Comparison of ENCODE assay signal across 15 mouse cellular contexts in the genomic region with DNA sequence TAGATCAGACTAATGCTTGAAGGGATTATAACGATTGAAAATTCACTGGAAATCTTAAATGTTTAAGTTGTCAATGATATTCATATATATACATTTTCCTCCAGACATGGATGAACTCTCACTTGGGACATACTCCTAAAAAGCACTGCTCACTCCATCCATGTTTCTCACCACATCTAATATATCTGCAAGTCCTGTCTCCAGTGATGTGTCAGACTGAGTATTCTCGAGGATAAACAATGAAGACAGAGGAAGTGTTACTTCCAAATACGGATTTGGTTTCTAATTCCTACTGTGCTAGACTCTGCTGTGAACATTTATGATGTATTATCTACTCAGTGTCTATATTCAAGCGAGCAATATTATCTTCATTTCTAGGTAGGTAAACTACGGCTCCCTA.
"Had no signal": no experiment of that assay in that cellular context is flagged by ENCODE, and none has a peak within 500 bp of the region (broad histone marks: within the 10 kb centered on the region; RNA-seq: fewer than 3 reads in every experiment).

No protein-coding gene starts in this region.

- H3K4me1 ChIP-seq: heart, embryonic 12.5 days; hindbrain, embryonic 10.5 days; hindbrain, embryonic 13.5 days; hindbrain, embryonic 15.5 days; limb, embryonic 13.5 days had no signal

- DNase-seq: gastrocnemius, adult 2 months; gastrocnemius, postnatal 10 days; layer of hippocampus, adult 9-11 months; layer of hippocampus, postnatal 36 days; left cerebral cortex, postnatal 4 days had no signal

- H3K27me3 ChIP-seq: heart, embryonic 12.5 days; hindbrain, embryonic 13.5 days; hindbrain, embryonic 15.5 days; kidney, embryonic 15.5 days; limb, embryonic 13.5 days had no signal

- ATAC-seq: forebrain, embryonic 16.5 days; hindbrain, postnatal 0 days had no signal

- H3K4me3 ChIP-seq: gastrocnemius, adult 2 months; heart, embryonic 10.5 days; heart, embryonic 12.5 days; hindbrain, embryonic 10.5 days; hindbrain, embryonic 13.5 days; hindbrain, embryonic 15.5 days; kidney, embryonic 15.5 days; limb, embryonic 13.5 days had no signal

- H3K27ac ChIP-seq: heart, embryonic 10.5 days; hindbrain, embryonic 10.5 days; hindbrain, embryonic 13.5 days; hindbrain, embryonic 15.5 days; hindbrain, postnatal 0 days; kidney, embryonic 15.5 days; kidney, postnatal 0 days; limb, embryonic 13.5 days had no signal

- H3K36me3 ChIP-seq: heart, embryonic 10.5 days; heart, embryonic 12.5 days; hindbrain, embryonic 10.5 days; hindbrain, embryonic 13.5 days; hindbrain, embryonic 15.5 days; kidney, embryonic 15.5 days; limb, embryonic 13.5 days had no signal

- H3K4me2 ChIP-seq: heart, embryonic 12.5 days; hindbrain, embryonic 13.5 days; hindbrain, embryonic 15.5 days; kidney, embryonic 15.5 days; limb, embryonic 13.5 days had no signal

- H3K9ac ChIP-seq: heart, embryonic 12.5 days; hindbrain, embryonic 13.5 days; hindbrain, embryonic 15.5 days; kidney, embryonic 15.5 days; limb, embryonic 13.5 days had no signal

- H3K9me3 ChIP-seq: heart, embryonic 10.5 days; heart, embryonic 12.5 days; hindbrain, embryonic 10.5 days; hindbrain, embryonic 13.5 days; hindbrain, embryonic 15.5 days; kidney, embryonic 15.5 days; limb, embryonic 13.5 days had no signal
